Mouse (Mus musculus) urinary bladder, postnatal 25 days (tissue): ENCODE data around the gene Cacng4.

Source experiments
- DNase-seq: peaks from one replicate; pipeline ENCODE4 v3.0.0; 2022; ENCODE audit warnings: low spot score

The Cacng4 gene

GRCm38 (mm10) chr11:107716332-107716938, 77.9 kb downstream of the Cacng4 start, which contains the start of gene Cacng1:
Gene Cacng1 (minus strand): TSS chr11:107716522.
- no peak for DNase-seq

DNA sequence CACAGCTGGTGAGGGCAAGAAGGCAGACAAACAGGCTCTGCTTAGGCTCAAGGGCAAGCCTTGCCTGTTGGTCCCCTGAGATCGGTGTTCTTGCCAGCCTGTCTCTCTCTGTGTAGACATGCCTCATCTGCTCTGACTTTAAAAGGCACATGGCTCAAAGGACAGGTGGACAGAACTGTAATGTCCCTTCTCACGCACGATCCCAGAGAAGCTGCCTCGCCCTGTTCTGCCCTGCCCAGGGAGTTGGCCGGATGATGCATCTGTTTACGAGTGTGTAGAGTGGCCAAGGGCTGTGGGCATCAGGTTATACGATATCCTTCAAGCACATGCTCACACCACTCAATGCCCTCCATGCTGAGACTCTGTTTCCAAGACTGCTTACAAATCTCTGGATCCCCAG, 80.0 kb downstream of the Cacng4 start:
- DNase-seq, result no peak

DNA sequence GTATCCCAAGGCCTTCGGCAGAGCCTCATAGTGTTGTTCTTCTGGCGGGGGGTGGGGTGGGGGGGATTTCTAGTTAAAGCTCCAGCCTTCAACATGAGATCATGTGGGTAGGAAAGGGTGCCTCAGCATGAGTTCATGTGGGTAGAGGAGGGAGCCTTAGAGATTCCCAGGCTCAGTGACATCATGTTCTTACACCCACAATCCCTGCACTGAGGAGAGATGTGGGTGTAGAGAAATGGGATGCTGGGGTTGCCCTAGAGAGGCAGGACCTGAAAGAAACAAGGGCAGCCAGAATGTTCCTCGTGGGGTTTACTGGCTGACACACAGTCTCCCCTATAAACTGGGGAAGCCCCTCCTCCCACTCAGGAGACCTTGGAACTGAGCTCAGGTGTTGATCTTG, 84.0 kb downstream of the Cacng4 start:
- no peak for DNase-seq

GRCm38 (mm10) chr11:107707897-107708610, 86.3 kb downstream of the Cacng4 start:
- no peak for DNase-seq

DNA sequence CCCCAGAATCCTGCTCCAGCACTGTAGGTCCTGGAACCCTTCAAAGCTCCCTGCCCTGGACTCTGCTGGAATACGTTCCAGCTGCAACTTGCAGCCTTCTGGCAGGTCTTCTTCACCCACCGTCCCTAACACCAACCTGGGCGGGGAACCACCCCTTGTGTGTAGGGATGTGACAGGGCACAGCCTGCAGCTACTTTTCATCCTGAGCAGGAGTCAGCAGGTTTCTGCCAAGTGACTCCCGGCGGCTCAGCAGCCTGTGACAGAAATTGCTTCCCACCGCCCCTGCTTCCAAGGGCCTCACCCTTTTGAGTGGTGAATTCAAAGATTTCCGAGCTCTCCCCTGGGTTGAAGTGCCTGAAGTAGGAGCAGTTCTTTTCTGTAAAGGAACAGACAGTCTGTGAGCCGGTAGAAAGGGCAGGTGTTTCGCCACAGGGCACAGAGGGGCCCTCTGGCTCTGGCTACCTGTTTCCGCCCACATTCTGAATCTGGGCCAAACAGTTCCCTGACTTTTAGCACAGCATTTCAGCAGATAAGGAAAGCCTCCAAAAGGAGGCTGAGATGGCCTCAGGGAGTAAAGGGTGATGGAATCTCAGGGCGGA, 88.8 kb downstream of the Cacng4 start:
- no peak for DNase-seq

DNA sequence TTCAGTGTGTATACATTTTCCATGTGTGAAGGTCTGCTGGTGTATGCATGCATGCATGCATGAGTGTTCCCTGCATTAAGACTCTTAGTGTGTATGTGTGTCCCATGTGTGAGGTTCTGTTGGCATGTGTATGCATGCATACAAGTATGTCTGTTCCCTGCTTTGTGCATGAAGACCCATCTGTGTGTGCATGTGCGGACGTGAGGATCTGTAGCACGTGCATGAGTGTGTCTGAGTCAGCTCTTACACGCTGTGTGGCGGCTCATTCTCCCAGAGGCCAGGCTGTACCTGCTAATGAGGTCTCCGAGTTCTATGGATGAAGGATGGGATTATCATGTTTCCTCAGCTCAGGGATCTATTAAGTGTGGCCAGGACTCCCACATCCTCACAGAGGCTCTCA, 89.3 kb downstream of the Cacng4 start:
- no peak for DNase-seq

GRCm38 (mm10) chr11:107703272-107704134, 90.9 kb downstream of the Cacng4 start:
- no peak for DNase-seq

GRCm38 (mm10) chr11:107699967-107700366, 94.4 kb downstream of the Cacng4 start:
- DNase-seq, result no peak

- DNase-seq, result no peak
Measured at GRCm38 (mm10) chr11:107693338-107693737, 101.0 kb downstream of the Cacng4 start.

DNA sequence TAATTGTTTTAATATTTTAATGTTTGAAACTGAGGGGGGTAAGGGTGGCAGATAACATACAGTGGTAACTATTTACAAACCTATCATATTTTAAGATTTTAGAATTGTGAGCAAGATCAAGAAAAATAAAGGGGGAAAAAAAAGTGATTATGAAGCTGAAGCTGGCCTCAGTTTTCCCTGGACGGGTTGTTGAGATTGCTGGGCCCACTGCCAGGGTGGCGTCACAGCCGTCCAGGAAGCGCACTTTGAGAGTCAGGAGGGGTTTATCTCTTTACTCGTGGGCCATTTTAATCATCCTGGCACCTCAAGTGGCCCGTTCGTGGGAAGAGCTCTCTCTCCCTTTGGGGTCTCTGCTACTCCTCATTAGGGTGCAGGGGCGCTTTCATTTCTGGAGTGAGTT, 102.8 kb downstream of the Cacng4 start:
- DNase-seq, result no peak

DNA sequence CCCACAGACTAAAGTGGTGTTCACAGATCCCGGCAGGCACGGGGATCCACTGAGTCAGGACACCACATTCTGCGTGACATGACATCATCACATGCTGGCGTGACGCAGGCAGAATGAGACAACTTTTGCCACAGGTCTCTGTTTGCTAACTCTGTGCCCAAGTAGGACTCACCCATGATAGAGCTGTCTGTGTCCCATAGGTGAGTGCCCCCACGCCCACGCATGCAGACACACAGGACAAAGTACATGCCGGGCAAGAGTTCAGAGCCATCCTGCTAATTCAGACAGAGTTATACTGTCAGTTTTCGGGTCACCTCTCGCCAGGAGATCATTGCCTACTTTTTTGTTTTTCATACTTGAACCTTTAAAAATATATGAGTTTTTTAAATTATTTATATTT, 105.9 kb downstream of the Cacng4 start:
- no peak for DNase-seq

DNA sequence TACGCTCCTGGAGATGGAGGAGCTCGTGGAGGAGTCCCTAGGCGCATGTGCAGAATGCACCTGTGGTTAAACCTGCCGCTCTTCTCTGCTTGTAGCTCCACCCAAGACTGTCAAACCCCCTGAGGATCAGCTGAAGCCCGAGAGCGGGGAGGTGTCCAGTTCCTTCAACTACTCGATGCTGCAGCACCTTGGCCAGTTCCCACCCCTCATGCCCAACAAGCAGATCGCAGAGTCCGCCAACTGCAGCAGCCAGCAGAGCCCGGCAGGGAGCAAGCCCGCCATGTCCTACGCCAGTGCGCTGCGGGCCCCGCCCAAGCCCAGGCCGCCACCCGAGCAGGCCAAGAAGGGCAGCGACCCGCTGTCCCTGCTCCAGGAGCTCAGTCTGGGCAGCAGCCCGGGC, 108.1 kb downstream of the Cacng4 start:
- no peak for DNase-seq

DNA sequence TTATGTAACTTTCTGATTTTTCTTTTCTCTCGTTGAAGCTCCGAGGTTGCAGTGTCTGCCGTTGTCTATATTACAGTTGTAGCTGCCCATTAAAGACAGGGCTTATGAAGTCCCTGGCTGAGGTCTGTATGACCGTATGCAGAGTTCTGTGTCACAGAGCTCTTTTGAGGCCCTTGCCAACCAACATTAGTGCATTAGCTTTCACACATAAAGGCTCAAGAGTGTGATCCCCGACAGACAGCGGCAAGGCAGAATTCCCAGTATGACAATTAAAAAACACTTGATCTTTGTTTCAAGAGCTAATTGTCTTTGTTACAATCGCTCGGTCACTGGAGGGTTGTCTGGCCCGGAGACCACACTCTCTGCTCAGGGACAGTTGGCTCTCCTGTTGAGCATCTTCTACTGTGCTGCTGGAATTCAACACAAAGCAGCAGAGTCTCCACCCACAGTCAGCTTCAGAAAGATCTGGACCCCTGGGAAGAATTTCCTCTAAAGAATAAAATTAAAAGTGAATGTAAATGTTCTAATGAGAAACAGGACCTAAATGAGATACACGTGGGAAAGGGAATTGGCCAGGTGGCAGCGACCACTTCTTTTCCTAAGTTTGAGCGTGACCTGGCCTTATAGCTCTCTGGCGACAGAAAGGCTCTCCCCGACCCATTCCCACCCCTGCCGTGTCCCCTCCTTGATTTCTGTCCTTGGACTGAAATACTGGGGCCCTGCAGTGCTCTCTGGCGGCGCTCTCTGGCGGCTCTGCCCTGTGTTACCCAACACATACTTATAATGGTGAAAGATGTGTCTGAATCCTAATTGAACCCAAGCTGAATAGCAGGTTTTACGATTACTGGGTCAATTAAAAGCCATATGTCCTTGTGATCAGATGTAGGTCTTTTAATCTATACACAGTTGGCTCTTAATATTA, 110.6 kb downstream of the Cacng4 start:
- DNase-seq, result no peak

- no peak for DNase-seq
Measured at GRCm38 (mm10) chr11:107682694-107683355, 111.5 kb downstream of the Cacng4 start.
